Comparison of ENCODE assay signal across 10 mouse cellular contexts in genomic region chr11:107762688-107763460, GRCm38 (mm10). TPM values are rescaled to one million over a fixed set of nuclear protein-coding genes. Genes with fewer than 3 reads are reported as not detected.
DNase-seq lines count a peak whose midpoint lies in the region; ATAC-seq and TF ChIP-seq lines count a peak whose summit lies in the region.
"Had no signal": no experiment of that assay in that cellular context is flagged by ENCODE, and none has a peak within 500 bp of the region (broad histone marks: within the 10 kb centered on the region; RNA-seq: fewer than 3 reads in every experiment).

No protein-coding gene starts in this region.

- no peaks in the 10 kb centered on the region for H3K9me3 ChIP-seq in lung, embryonic 14.5 days (ENCODE audit: low read depth, low read length)
- no peaks in the 10 kb centered on the region for H3K9me3 ChIP-seq in embryonic facial prominence, embryonic 15.5 days (replicated peaks)
- H3K9me3 ChIP-seq in intestine, embryonic 16.5 days (ENCODE audit: control insufficient read depth, low read length) = no peaks in the 10 kb centered on the region
- H3K9me3 ChIP-seq: heart, embryonic 15.5 days; liver, embryonic 13.5 days had no signal

- no peaks in the 10 kb centered on the region for H3K27me3 ChIP-seq in lung, embryonic 14.5 days (ENCODE audit: insufficient read depth, low read length)
- no peaks in the 10 kb centered on the region for H3K27me3 ChIP-seq in embryonic facial prominence, embryonic 15.5 days
- no peaks in the 10 kb centered on the region for H3K27me3 ChIP-seq in intestine, embryonic 16.5 days (replicated peaks; ENCODE audit: control insufficient read depth, insufficient read depth, low read length)

- WGBS in lung, embryonic 14.5 days = 36% methylated on average over 8 of the region's 8 CpGs
- 17% methylated on average over 8 of the region's 8 CpGs for WGBS in embryonic facial prominence, embryonic 15.5 days
- WGBS in intestine, embryonic 16.5 days = 27% methylated on average over 8 of the region's 8 CpGs

- no peak overlapping the region for H3K27ac ChIP-seq in lung, embryonic 14.5 days (ENCODE audit: low read depth)
- H3K27ac ChIP-seq in embryonic facial prominence, embryonic 15.5 days (replicated peaks) = peak overlapping the region; percentile 51; the same call in 1 of the 2 replicates
- H3K27ac ChIP-seq in intestine, embryonic 16.5 days (ENCODE audit: low read length) = peak overlapping the region; percentile 33; the same call in 1 of the 2 replicates
- H3K27ac ChIP-seq in gastrocnemius, adult 2 months = no peak overlapping the region
- H3K27ac ChIP-seq: heart, embryonic 15.5 days; liver, embryonic 13.5 days had no signal

- DNase-seq in lung, embryonic 14.5 days = peak; percentile 58
- DNase-seq in lung, adult 18-20 months = no peak
- DNase-seq in retina, postnatal 7 days (ENCODE audit: low read depth, low spot score) = peak; percentile 29
- DNase-seq in thymus, postnatal 0 days (ENCODE audit: low spot score) = no peak
- DNase-seq in gastrocnemius, adult 2 months = no peak
- DNase-seq: cerebellum, adult 9-10 months; liver, embryonic 13.5 days had no signal

- H3K4me1 ChIP-seq in lung, embryonic 14.5 days (ENCODE audit: insufficient read depth) = peaks cover 3% of the 10 kb centered on the region; the same call in 1 of the 2 replicates
- peaks cover 22% of the 10 kb centered on the region for H3K4me1 ChIP-seq in embryonic facial prominence, embryonic 15.5 days
- H3K4me1 ChIP-seq in intestine, embryonic 16.5 days (ENCODE audit: control insufficient read depth, insufficient read depth, low read length) = peaks cover 11% of the 10 kb centered on the region
- H3K4me1 ChIP-seq: liver, embryonic 13.5 days had no signal

- no peak overlapping the region for H3K4me3 ChIP-seq in lung, embryonic 14.5 days (ENCODE audit: low read depth, low read length)
- H3K4me3 ChIP-seq in embryonic facial prominence, embryonic 15.5 days (replicated peaks) = no peak overlapping the region
- no peak overlapping the region for H3K4me3 ChIP-seq in intestine, embryonic 16.5 days (ENCODE audit: low read length)
- H3K4me3 ChIP-seq in gastrocnemius, adult 2 months = no peak overlapping the region
- H3K4me3 ChIP-seq: heart, embryonic 15.5 days; liver, embryonic 13.5 days had no signal

- no peak overlapping the region for H3K4me2 ChIP-seq in lung, embryonic 14.5 days
- H3K4me2 ChIP-seq in embryonic facial prominence, embryonic 15.5 days (replicated peaks) = no peak overlapping the region
- no peak overlapping the region for H3K4me2 ChIP-seq in intestine, embryonic 16.5 days (ENCODE audit: low read depth, low read length)
- H3K4me2 ChIP-seq: heart, embryonic 15.5 days; liver, embryonic 13.5 days had no signal

- ATAC-seq in lung, embryonic 14.5 days (ENCODE audit: insufficient read depth) = no peak; the same call in 1 of the 2 replicates
- ATAC-seq in embryonic facial prominence, embryonic 15.5 days (ENCODE audit: insufficient number of reproducible peaks, low FRiP score, low TSS enrichment, low read depth) = peak; percentile 66
- peak; percentile 66; the same call in 1 of the 2 replicates for ATAC-seq in intestine, embryonic 16.5 days

- H3K9ac ChIP-seq in lung, embryonic 14.5 days = no peak overlapping the region
- H3K9ac ChIP-seq in embryonic facial prominence, embryonic 15.5 days = no peak overlapping the region
- 0 out of 2 replicates have a peak overlapping the region, but pooled peaks have one; percentile 24 for H3K9ac ChIP-seq in intestine, embryonic 16.5 days (ENCODE audit: low read depth, low read length)
- H3K9ac ChIP-seq: heart, embryonic 15.5 days; liver, embryonic 13.5 days had no signal

- intact Hi-C loops in gastrocnemius, adult 2 months (cut with DNase I) = no loop called here

- peak; percentile 16; the same call in 1 of the 2 replicates for TF ChIP-seq CTCF in lung, embryonic 14.5 days (IDR thresholded peaks at IDR 0.05; ENCODE audit: low read depth)
- TF ChIP-seq CTCF in gastrocnemius, adult 2 months (IDR thresholded peaks at IDR 0.05) = no peak

- H3K36me3 ChIP-seq in lung, embryonic 14.5 days (ENCODE audit: insufficient read depth) = no peaks in the 10 kb centered on the region
- H3K36me3 ChIP-seq in embryonic facial prominence, embryonic 15.5 days = no peaks in the 10 kb centered on the region
- H3K36me3 ChIP-seq in intestine, embryonic 16.5 days (ENCODE audit: control insufficient read depth, insufficient read depth, low read length) = no peaks in the 10 kb centered on the region
- H3K36me3 ChIP-seq: heart, embryonic 15.5 days; liver, embryonic 13.5 days had no signal

RNA-seq across cellular contexts. Expression of gene Cacng4, which starts 31.5 kb away (rescaled TPM):
- polyA plus RNA-seq in lung, embryonic 14.5 days (2014; fragmentation: Nextera tagmentation; extraction: Ambion mirVana) = 2.2 and 2.3 TPM in 2 replicates
- polyA plus RNA-seq in embryonic facial prominence, embryonic 15.5 days (2015; fragmentation: Nextera tagmentation; extraction: Ambion mirVana) = 3.7 and 3.8 TPM in 2 replicates
- 2.6 and 2.8 TPM in 2 replicates for polyA plus RNA-seq in intestine, embryonic 16.5 days (2015; fragmentation: Nextera tagmentation; extraction: Ambion mirVana)
- polyA plus RNA-seq in thymus, postnatal 0 days (2015; fragmentation: Nextera tagmentation; extraction: Ambion mirVana) = 0.50 and 0.60 TPM in 2 replicates
- not detected for total RNA-seq in gastrocnemius, adult 2 months (2021)

RNA-seq across cellular contexts. Expression of gene Cacng1, which starts 46.6 kb away (rescaled TPM):
- 0.15 and 0.20 TPM in 2 replicates for polyA plus RNA-seq in lung, embryonic 14.5 days (2014; fragmentation: Nextera tagmentation; extraction: Ambion mirVana)
- 13.4 and 23.8 TPM in 2 replicates for polyA plus RNA-seq in embryonic facial prominence, embryonic 15.5 days (2015; fragmentation: Nextera tagmentation; extraction: Ambion mirVana)
- 0.18 TPM in 1 of 2 replicates, not detected in the other for polyA plus RNA-seq in intestine, embryonic 16.5 days (2015; fragmentation: Nextera tagmentation; extraction: Ambion mirVana)
- polyA plus RNA-seq in thymus, postnatal 0 days (2015; fragmentation: Nextera tagmentation; extraction: Ambion mirVana) = 0.90 and 0.93 TPM in 2 replicates
- 100 to 1,000 TPM; 200 to 381 TPM for total RNA-seq in gastrocnemius, adult 2 months (2021)

Comparison
In these comparisons a context has a peak if more than half of its experiments do, and no peak if none do; other contexts are left out.
1. DNase-seq: peak in lung, embryonic 14.5 days (single experiment) and retina, postnatal 7 days (single experiment); none in lung, adult 18-20 months (0 of 2), thymus, postnatal 0 days (single experiment) and gastrocnemius, adult 2 months (single experiment).
2. H3K27ac ChIP-seq: peak in embryonic facial prominence, embryonic 15.5 days (single experiment) and intestine, embryonic 16.5 days (single experiment); none in lung, embryonic 14.5 days (single experiment) and gastrocnemius, adult 2 months (single experiment).